Mouse (Mus musculus): ENCODE measurements at regions not wholly inside any gene's neighbourhood (a gene's known extent, or its start where the extent isn't known, plus 50 kb on each side); places are given as distances from the start of the nearest gene placed in this dataset.
"Not testable (repeated sequence)": the region's sequence is repeated elsewhere in the genome, so short reads cannot be mapped to it uniquely, and the experiment has no call there.

DNA sequence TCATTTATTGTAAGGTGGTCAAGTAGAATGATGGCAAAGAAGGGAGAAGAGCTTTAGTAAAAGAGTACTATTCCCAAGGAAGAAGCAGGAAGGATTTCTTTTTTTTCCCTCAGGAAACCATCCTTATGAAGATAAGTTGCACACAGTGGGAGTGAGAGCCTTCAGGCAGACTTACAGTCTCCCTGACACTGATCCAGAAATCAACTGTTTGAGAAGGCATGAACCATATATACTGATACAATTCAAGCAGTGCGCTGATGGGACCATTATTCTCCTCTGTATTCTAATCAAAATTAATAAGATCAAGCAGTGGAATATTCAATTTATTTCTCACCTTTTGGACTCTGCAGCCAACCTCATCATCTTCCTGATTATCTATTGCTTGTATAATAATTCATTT lies 337.5 kb downstream of the Pros1 start:
- no peak overlapping the region for H3K4me2 ChIP-seq (ENCODE audit: low read depth)
- no peak for TF ChIP-seq MYOD1 (IDR thresholded peaks at IDR 0.05; ENCODE audit: control insufficient read depth in 1 of 3, insufficient read length in 2 of 3, low read depth in 2 of 3)
- TF ChIP-seq POLR2AphosphoS2 (IDR thresholded peaks at IDR 0.05; ENCODE audit: insufficient read length, low read depth), result no peak
- H3ac ChIP-seq (ENCODE audit: control insufficient read depth, insufficient read length), result no peak overlapping the region
- H3K36me3 ChIP-seq (ENCODE audit: control insufficient read depth, insufficient read depth), result no peaks in the 10 kb centered on the region
- no peaks in the 10 kb centered on the region for H3K79me2 ChIP-seq (ENCODE audit: control insufficient read depth, insufficient read depth)
- no peaks in the 10 kb centered on the region for H3K27me3 ChIP-seq (ENCODE audit: control insufficient read depth, insufficient read depth, insufficient read length)
- no peak overlapping the region for H3K4me3 ChIP-seq

DNA sequence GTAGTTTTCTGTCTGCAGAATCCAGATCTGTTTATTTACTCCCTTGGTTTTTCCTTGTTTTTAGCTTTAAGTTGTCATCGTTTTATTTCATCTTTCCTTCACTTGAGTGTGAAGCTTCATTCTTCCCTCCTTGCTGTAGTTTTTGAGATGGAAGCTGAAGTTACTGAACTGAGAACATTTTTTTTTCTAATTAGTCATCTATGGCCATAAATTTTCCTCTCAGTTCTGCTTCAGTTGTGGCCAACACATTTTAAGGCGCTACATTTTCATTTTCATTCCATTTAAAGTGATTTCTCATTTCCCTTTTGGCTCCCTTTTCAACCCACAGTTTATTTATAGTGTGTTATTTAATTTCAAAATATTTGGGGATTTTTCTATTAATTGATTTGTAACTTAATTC lies 340.5 kb downstream of the Pros1 start:
- TF ChIP-seq MAX (IDR thresholded peaks at IDR 0.05; ENCODE audit: low read depth) (no peak), TCF12 (IDR thresholded peaks at IDR 0.05; ENCODE audit: insufficient read depth, poor library complexity, severe bottlenecking) (no peak), E2F4 (IDR thresholded peaks at IDR 0.05; ENCODE audit: insufficient read depth) (no peak), POLR2A (IDR thresholded peaks at IDR 0.05; ENCODE audit: insufficient read length, low read depth) (no peak), SRF (IDR thresholded peaks at IDR 0.05; ENCODE audit: control insufficient read depth, insufficient read length, low read depth) (no peak), CEBPB (IDR thresholded peaks at IDR 0.05; ENCODE audit: insufficient read depth, poor library complexity, severe bottlenecking) (no peak), POLR2AphosphoS2 (IDR thresholded peaks at IDR 0.05; ENCODE audit: insufficient read length, low read depth) (no peak), USF1 (IDR thresholded peaks at IDR 0.05; ENCODE audit: low read depth) (no peak)
- H3K4me2 ChIP-seq (ENCODE audit: low read depth), result no peak overlapping the region
- H3ac ChIP-seq (ENCODE audit: control insufficient read depth, insufficient read length), result no peak overlapping the region
- H3K27me3 ChIP-seq (ENCODE audit: control insufficient read depth, insufficient read depth, insufficient read length), result no peaks in the 10 kb centered on the region
- H3K79me2 ChIP-seq (ENCODE audit: control insufficient read depth, insufficient read depth), result no peaks in the 10 kb centered on the region
- no peaks in the 10 kb centered on the region for H3K36me3 ChIP-seq (ENCODE audit: control insufficient read depth, insufficient read depth)
- H3K4me3 ChIP-seq, result no peak overlapping the region

- not testable (repeated sequence) for H3K36me3 ChIP-seq (ENCODE audit: control insufficient read depth, insufficient read depth); H3K27me3 ChIP-seq (ENCODE audit: control insufficient read depth, insufficient read depth, insufficient read length); H3K4me3 ChIP-seq; H3K79me2 ChIP-seq (ENCODE audit: control insufficient read depth, insufficient read depth); H3ac ChIP-seq (ENCODE audit: control insufficient read depth, insufficient read length); H3K4me2 ChIP-seq (ENCODE audit: low read depth)
Observed at GRCm38 (mm10) chr16:63213471-63213870, 359.4 kb downstream of the Pros1 start.

- Histone ChIP-seq H3ac (ENCODE audit: control insufficient read depth, insufficient read length) (no peak overlapping the region), H3K4me2 (ENCODE audit: low read depth) (peak overlapping the region; percentile 35)
Observed at GRCm38 (mm10) chr16:63220228-63220879, 366.2 kb downstream of the Pros1 start.

DNA sequence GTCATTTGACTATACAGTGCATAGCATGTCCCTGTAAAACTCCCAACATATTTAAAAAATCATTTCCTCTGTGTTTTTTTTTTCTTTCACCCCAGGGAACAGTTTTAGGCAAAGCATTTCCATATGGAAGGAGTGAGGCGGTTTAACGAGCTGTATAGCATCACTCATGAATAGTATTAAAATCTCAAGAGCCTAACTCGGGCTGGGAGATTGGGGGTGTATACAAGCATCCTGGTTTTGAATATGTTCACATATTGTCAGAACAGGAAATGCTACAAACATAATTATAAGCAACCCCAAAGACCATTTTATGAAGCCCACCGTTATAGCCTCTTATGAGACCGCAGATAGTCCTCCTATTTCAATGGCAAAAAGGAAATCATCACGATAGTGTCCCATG lies 370.5 kb downstream of the Pros1 start:
- Histone ChIP-seq H3K79me2 (ENCODE audit: control insufficient read depth, insufficient read depth) (no peaks in the 10 kb centered on the region), H3K4me2 (ENCODE audit: low read depth) (no peak overlapping the region), H3K27me3 (ENCODE audit: control insufficient read depth, insufficient read depth, insufficient read length) (no peaks in the 10 kb centered on the region), H3K36me3 (ENCODE audit: control insufficient read depth, insufficient read depth) (no peaks in the 10 kb centered on the region), H3K4me3 (no peak overlapping the region), H3ac (ENCODE audit: control insufficient read depth, insufficient read length) (no peak overlapping the region)
- TF ChIP-seq USF1 (IDR thresholded peaks at IDR 0.05; ENCODE audit: low read depth) (no peak), MYOD1 (IDR thresholded peaks at IDR 0.05; ENCODE audit: control insufficient read depth in 1 of 3, insufficient read length in 2 of 3, low read depth in 2 of 3) (no peak)

More at GRCm38 (mm10) chr16:63220228-63220879, 366.2 kb downstream of the Pros1 start:
- Histone ChIP-seq H3K36me3 (ENCODE audit: control insufficient read depth, insufficient read depth) (no peaks in the 10 kb centered on the region), H3K79me2 (ENCODE audit: control insufficient read depth, insufficient read depth) (no peaks in the 10 kb centered on the region), H3K27me3 (ENCODE audit: control insufficient read depth, insufficient read depth, insufficient read length) (no peaks in the 10 kb centered on the region), H3K4me3 (no peak overlapping the region)
- TF ChIP-seq MAX (IDR thresholded peaks at IDR 0.05; ENCODE audit: low read depth), result no peak
- TF ChIP-seq POLR2A (IDR thresholded peaks at IDR 0.05; ENCODE audit: insufficient read length, low read depth), result no peak
- peak; percentile 32 for TF ChIP-seq TCF12 (IDR thresholded peaks at IDR 0.05; ENCODE audit: insufficient read depth, poor library complexity, severe bottlenecking)
- TF ChIP-seq SRF (IDR thresholded peaks at IDR 0.05; ENCODE audit: control insufficient read depth, insufficient read length, low read depth), result no peak
- TF ChIP-seq REST (IDR thresholded peaks at IDR 0.05; ENCODE audit: insufficient read depth, insufficient read length), result no peak
- no peak for TF ChIP-seq USF1 (IDR thresholded peaks at IDR 0.05; ENCODE audit: low read depth)
- TF ChIP-seq MYOD1 (IDR thresholded peaks at IDR 0.05; ENCODE audit: control insufficient read depth in 1 of 3, insufficient read length in 2 of 3, low read depth in 2 of 3), result peak in 2 of 3 experiments; percentile 36 to 41
- TF ChIP-seq POLR2AphosphoS2 (IDR thresholded peaks at IDR 0.05; ENCODE audit: insufficient read length, low read depth), result no peak
- TF ChIP-seq MYOG (IDR thresholded peaks at IDR 0.05; ENCODE audit: control insufficient read depth in 1 of 3, insufficient read depth in 1 of 3, insufficient read length in 2 of 3, low read depth in 2 of 3), result peak in 1 of 3 experiments; percentile 30
- no peak for TF ChIP-seq CEBPB (IDR thresholded peaks at IDR 0.05; ENCODE audit: insufficient read depth, poor library complexity, severe bottlenecking)
- TF ChIP-seq TCF3 (IDR thresholded peaks at IDR 0.05; ENCODE audit: insufficient read length, low read depth), result no peak
- TF ChIP-seq E2F4 (IDR thresholded peaks at IDR 0.05; ENCODE audit: insufficient read depth), result no peak

GRCm38 (mm10) chr16:63225097-63225496 lies 371.0 kb downstream of the Pros1 start:
- no peak for TF ChIP-seq POLR2A (IDR thresholded peaks at IDR 0.05; ENCODE audit: insufficient read length, low read depth)
- no peak for TF ChIP-seq CEBPB (IDR thresholded peaks at IDR 0.05; ENCODE audit: insufficient read depth, poor library complexity, severe bottlenecking)
- TF ChIP-seq POLR2AphosphoS2 (IDR thresholded peaks at IDR 0.05; ENCODE audit: insufficient read length, low read depth), result no peak
- no peak for TF ChIP-seq TCF12 (IDR thresholded peaks at IDR 0.05; ENCODE audit: insufficient read depth, poor library complexity, severe bottlenecking)
- no peak overlapping the region for H3ac ChIP-seq (ENCODE audit: control insufficient read depth, insufficient read length)
- no peaks in the 10 kb centered on the region for H3K36me3 ChIP-seq (ENCODE audit: control insufficient read depth, insufficient read depth)

More at GRCm38 (mm10) chr16:63225097-63225496, 371.0 kb downstream of the Pros1 start:
- Histone ChIP-seq H3K79me2 (ENCODE audit: control insufficient read depth, insufficient read depth) (no peaks in the 10 kb centered on the region), H3K4me3 (no peak overlapping the region), H3K27me3 (ENCODE audit: control insufficient read depth, insufficient read depth, insufficient read length) (no peaks in the 10 kb centered on the region), H3K4me2 (ENCODE audit: low read depth) (no peak overlapping the region)
